Mouse (Mus musculus): ENCODE data around the gene Kdm5b.

Kdm5b gene

DNA sequence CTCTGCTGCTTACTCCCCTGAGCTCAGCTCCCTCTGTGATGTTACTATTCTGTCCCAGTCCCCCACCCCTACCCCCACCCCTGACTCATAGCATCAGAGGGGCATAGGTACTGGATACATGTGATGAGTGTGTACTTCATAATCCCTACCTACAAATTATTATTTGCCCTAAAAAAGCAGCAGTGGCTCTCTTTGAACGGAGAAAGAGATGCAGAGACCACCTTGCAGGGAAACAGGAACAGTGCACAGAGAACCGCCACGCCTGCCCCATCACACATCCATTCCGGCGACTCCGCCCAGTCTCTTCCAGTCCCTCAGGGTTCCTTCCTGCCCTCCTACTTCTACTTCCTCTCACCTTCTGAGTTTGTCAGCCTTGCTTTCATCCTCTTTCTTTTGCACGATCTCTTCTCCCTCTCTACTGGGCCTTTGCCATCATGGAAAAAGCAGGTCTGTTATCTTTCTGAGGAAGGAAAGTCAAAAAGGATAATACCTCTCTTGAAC is 10.3 kb upstream of the Kdm5b start, which contains the start of gene Mgat4e:
Gene Mgat4e, minus strand, starts transcription at position 51 of the 501 bp plus-strand sequence.
- no peak for DNase-seq (ENCODE audit: low spot score in 2 of 2)

DNA sequence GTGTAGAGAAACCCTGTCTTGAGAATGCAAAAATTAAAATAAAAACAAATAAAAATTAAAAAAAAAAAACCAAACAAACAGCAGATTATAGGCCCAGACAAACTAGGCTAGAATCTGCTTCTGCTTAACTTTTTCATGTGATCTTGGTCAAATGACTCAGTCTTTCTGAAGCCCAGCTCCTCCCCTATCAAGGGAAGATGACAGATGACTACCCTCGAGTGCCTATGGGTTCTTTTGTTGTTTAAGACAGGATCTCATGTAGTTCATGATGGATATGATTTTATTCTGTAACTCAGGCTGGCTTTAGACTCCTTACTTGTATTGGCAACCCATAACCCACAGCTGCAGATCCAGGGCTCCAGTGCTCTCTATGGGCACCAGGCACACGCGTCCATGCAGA is 8.1 kb upstream of the Kdm5b start:
- DNase-seq (ENCODE audit: low spot score in 2 of 2) = no peak

DNA sequence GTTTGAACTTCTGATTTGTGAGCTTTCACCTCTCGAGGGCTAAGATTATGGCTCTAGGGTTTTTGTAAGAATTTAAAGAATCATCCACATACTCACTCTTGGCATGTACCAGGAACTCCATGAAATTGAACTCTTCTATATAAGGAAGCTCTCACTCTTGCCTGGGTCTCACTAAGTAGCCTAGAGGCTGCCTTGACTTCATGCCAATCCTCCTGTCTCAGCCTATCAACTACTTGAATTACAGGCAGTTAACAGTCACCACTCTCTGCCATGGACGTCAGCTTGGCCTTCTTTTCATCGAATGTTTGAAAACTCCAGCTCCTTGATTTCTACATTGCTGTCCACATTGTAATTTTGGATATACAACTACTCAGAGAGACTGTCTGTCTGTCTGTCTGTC is 7.6 kb upstream of the Kdm5b start:
- no peak for DNase-seq (ENCODE audit: low spot score in 2 of 2)

DNA sequence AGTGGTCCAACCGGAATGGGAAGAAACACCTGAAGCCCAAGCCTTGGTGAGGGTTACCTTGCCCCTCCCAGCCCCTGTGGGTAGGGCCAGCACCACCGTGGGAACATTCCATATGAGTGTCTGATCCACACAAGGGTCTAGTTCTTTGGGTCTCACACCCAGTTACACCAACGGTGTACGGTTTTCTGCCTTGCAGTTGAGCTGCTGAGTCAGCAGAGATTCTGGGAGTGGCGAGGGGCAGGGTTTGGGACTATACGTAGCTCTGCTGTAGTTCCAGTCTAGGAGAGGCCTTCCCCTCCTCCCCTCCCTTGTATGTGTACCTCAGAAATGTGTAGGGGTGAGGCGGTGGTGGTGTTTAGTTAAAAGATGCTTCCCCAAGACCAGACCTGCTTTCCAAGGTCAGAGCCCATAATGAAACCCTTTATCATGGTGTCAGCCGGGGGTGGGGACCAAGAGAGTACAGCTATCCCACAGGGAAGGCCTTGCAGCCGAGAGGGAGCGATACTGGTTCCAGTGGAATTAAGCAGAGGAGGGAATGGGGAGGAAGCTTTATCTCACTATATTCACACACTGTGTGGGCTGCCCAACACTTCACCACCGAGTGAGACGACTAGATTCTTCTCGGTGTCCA is 4.6 kb upstream of the Kdm5b start:
- no peak for DNase-seq (ENCODE audit: low spot score in 2 of 2)

DNA sequence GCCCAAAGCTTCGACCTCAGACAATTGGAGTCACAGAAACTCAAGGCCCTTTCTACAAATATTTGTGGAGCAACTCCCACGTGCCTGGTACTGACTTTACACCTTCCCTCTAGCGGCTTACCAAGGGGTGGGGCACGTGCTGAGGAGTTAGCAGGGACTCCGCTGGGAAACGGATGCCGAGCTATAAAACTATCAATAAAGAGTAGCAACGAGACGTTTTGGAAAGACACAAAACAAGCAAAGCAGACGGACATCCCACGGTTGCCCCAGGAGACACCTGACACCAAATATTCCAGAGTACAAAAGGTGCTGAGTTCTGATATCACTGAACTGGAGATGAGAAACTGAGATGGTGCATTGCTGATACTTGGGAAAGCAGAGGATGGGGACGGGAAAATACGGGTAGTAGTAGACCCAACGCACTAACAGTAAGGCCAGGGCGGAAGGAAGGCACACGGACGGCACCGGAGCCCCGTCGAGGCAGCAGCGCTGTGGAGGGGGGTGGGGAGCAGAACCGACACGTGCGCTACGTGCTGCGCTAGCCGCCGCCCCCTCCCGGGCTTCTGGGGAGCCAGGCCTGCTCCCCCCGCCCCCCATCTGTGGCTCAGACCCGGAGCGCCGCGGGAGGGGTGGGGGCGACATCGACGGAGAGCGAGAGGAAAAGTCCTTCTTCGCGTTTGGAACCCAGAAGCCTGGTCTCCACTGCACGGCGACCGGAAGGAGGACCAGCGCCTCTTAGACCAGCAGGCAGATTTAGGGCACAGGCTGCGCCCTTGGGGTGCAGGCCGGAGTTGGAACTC is 3.9 kb upstream of the Kdm5b start:
- peak; percentile 25 to 48 for DNase-seq (ENCODE audit: low spot score in 2 of 2)

DNA sequence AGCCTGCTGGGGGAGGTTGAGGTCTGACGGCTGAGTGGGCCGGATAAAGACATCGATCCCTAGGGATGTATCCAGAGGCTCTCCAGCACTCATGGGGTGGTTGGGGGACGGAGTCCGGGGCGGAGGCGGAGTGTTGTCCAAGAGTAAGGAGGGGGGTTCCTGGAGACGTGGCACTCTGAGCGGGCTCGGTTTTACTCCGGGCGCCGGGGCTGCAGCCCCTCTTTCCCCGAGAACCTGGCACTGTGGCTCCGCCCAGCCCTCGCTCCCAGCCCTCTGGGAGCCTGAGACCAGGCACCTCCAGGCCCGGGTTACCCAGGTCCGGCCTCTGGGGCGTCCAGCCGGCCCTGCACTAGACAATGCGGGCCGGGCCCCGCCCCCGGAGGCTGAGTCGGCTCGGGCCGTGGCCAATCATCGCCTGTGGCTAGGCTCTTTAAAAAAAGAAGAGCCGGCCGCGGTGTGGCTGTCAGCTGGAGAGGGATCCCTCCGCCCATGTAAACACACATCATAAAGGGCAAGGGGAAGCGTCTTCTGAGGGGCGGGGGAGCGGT is 3.2 kb upstream of the Kdm5b start:
- peak; percentile 81 to 91 for DNase-seq (ENCODE audit: low spot score in 2 of 2)

DNA sequence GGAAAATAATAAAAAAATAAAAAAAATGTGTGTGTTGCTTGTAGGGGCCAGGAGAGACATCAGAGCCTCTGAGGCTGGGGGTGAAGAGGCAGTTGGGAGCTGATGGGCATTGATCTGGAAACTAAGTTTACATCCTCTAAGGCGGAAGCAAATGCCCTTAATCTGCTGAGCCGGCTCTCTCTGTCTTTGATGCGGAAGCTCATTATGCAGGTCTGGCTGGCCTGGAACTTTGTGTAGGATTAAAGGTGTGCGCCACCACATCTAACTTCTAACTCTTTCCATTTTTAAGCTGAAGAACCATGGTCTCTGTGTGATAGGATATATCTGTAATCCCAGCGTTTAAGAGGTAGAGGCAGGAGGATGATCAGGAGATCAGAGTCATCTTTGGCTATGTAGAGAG is 1.5 kb upstream of the Kdm5b start:
- DNase-seq (ENCODE audit: low spot score in 2 of 2) = no peak

DNA sequence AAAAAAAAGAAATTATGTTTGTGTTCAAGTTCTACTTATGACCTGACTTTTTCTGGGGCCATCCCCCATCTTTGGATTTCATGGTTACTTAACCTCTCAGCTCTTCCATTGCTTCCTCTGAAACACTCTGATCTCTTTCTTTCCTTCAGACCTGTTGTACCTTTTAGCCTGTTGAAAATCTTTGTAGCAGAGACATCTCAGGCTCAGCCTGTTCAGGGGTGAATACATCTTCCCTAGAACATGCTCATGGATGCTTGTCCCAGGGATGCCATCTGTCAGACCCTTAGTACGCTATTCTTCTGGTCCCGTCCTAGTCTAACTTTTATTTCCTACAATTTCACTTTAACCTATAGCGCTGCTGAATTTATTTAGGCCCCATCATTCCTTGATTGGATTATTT is 745 bp upstream of the Kdm5b start:
- no peak for DNase-seq (ENCODE audit: low spot score in 2 of 2)

DNA sequence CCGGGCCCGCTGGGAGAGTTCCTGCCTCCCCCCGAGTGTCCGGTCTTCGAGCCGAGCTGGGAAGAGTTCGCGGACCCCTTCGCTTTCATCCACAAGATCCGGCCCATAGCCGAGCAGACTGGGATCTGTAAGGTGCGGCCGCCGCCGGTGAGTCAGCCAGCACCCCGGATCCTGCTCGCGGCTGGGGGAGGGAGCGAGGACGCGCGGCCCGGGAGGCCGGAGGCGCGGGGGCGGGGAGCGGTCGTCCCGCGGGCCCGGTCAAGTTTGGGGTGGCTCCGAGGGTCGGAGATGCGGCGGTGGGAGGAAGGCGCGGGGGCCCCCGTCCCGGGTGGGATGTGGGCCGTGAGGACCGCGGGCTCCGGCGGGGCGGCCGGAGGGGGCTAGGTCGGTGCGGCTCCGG is 425 bp downstream of the Kdm5b start:
- DNase-seq (ENCODE audit: low spot score in 2 of 2) = peak; percentile 13 to 29

DNA sequence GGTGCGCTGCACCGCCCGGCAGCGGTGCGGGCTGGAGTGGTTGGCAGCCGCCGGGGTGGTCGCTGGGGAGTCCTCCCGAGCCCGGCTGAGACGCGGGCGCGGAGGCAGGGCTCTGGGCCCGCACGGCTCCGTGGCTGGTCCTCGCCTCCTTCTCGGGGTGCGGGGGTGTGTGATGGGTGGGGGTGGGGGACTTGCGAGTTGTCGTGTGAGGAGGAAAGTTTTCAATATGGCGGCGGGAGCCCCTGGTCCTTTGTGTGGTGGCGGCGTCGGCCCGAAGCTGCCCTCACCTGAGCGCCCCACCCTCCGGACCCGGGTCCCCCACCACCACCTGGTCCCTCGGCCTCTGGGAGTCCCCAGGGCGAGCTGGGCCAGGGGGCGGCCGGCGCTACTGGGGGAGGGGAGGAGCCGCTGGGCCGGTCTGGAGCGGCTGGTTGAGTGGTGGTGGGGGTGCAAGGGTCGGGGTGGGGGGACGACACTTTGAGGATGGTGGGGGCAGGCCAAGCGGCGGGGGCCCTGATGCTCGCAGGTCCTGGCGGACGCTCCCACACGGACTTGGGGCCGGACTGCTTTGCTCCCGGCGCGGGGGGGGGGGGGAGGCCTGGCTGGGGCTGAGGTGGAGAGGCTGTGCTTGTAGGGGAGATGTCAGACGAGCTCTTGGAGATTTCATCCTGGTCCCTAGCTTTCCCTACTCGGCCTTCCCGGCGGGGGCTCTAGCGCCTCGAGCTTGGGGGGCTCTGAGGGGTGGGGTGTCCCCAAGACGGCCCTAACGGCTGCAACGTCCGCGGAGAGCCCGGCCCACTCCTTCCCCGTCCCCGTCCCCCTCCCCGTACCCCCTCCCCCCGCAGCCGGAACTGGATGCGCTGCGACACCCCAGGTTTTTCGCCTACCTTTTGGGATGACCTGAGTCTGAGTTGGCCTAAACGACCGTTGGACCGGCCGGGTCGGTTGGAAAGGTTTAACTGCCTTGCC is 1.1 kb downstream of the Kdm5b start:
- DNase-seq (ENCODE audit: low spot score in 2 of 2) = peak in 1 of 2 experiments; percentile 21

DNA sequence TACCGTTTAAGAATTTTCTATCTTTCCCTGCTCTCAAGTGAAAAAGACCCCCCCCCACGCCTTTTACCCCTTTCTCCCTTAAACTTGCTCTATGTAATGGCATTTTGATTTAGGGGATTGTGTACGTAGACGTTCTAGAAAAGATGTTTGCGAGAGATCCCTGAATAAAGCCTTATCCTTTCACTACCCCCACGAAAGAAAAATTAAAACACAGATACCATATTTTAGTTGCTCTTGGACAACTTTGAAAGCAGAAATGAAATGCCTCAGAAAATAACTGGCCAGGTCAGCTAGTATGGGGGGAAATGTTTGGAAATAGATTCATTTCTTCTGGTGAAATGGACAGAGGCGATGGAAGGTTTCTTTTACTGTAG is 1.8 kb downstream of the Kdm5b start:
- no peak for DNase-seq (ENCODE audit: low spot score in 2 of 2)

DNA sequence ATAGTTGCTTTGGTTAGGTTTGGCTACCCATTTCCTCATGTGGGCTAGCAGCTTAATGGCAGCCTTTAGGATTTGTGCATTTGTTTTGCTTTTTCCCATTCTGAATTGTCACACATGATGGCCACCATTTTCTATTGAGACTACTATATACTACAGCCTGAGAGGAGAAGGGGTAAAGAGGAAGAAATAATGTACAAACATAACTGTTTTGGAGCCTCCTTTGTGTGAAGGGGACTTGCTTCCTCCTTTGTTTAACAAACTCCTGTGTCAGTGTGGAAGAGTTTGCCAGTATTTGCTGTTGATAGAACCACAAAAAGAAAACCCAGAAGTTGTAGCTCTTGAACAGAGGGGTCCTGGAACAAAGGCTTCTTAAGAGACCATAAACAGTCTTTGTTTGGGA is 2.5 kb downstream of the Kdm5b start:
- no peak for DNase-seq (ENCODE audit: low spot score in 2 of 2)

DNA sequence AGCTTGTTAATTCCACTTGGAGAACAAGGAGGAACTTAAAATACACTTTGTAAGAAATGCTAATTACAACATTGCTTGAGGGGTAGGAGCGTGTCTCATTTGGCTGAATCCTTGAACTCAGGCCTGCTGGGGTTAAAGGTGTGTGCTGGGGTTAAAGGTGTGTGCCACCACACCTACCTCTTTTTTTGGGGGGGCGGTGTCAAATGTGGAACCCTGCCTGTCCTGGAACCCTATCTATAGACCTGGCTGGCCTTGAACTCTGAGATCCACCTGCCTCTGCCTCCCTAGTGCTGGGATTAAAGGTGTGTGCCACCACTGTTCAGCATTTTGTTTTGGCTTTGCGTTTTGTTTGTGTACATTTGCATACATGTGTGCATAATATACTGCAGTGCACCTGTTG is 3.8 kb downstream of the Kdm5b start:
- DNase-seq (ENCODE audit: low spot score in 2 of 2) = no peak

DNA sequence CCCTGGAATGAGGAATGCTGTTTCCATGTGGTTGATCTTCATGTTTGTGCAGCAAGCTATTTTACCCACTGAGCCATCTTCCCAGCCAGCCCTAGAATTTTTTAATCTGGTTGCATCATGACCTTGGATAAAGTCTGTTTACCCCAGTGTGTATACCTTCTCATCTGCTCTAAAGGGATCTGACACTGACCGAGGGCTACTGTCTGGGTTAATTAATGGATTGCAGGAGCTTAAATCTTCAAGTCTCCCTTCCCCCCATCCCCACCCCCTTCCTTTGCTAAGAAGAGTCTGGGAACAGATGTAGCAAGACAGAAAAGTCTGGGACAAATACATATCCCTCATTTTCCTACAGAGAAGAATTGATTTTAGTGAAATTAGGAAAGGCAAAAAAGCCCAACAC is 7.5 kb downstream of the Kdm5b start:
- DNase-seq (ENCODE audit: low spot score in 2 of 2) = no peak

DNA sequence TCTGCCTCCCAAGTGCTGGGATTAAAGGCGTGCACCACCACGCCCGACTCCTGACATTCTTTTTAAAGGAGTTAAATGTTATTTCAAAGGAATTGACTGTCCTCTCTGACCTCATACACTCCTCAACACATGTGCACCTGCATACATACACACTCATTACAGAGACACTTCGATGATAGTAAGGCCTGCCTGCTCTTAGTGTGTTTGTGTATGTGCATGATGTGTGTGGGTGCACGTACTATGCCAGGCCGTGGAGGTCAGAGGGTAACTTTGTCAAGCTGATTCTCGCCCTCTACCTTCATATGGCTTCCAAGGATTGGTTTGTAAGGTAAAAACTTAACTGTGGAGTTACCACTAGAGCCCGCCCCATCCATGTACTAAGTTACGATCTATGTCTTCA is 10.2 kb downstream of the Kdm5b start:
- no peak for DNase-seq (ENCODE audit: low spot score in 2 of 2)

DNA sequence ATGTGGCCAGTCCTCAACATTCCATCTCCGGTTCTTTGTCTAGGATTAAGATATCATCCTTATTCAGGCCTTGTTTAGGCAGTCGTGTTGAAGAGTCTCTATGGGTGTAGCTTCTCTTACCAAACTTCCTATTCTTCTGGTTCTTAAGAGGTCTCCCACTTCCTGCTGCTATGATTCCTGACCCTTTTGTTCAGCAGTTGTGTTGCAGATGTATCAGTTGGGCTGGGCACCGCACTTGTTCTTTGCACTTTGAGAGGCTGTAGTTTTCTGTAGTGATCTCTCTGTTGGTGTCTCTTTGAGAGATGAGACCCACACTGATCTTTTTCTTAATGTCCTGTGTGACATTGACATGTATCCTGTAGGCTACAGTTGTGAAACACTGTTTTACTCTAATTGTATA is 10.7 kb downstream of the Kdm5b start:
- DNase-seq (ENCODE audit: low spot score in 2 of 2) = no peak

DNA sequence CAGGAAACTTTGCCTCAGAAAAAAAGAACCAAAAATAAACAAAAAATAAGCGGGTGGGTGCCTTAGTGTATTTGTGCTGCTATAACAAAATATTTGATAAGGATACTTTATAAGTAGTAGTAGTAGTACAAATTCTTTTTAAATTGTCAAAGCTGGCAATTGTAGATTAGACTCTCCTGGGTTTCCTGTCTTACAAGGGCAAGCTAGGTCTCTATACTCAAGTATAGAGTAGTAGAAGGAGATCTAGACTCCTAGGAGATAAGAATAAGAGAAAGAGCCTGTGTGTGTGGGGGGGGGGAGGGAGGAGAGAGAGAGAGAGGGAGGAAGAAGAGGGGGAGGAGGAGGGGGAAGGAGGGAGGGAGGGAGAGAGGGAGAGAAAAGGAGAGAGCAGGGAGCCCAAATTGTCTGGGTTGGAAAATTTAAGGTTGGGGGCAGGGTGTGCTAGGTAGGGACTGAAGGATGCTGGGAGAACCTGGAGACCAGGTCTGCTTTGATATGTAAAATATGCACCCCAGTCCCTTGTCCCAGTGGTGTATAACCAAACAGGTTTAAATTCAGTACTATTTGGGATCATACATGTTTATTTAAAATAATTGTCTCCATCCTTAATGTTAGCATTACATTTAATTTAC is 13.4 kb downstream of the Kdm5b start:
- DNase-seq (ENCODE audit: low spot score in 2 of 2) = no peak

DNA sequence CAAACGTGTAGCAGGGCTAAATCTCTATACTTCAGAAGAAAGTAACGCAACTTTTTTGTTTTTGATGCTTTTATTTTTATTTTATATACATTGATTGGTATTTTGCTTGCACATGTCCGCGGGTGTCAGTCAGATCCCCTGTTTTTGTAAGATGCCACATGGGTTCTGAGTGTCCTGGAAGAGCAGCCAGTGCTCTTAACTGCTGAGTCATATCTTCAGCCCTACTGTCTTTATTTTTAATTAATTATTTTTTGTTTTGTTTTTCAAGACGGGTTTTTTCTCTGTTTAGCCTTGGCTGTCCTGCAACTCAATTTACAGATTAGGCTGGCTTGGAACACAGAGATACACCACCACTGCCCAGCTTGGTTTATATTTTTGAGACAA is 14.0 kb downstream of the Kdm5b start:
- DNase-seq (ENCODE audit: low spot score in 2 of 2) = no peak

DNA sequence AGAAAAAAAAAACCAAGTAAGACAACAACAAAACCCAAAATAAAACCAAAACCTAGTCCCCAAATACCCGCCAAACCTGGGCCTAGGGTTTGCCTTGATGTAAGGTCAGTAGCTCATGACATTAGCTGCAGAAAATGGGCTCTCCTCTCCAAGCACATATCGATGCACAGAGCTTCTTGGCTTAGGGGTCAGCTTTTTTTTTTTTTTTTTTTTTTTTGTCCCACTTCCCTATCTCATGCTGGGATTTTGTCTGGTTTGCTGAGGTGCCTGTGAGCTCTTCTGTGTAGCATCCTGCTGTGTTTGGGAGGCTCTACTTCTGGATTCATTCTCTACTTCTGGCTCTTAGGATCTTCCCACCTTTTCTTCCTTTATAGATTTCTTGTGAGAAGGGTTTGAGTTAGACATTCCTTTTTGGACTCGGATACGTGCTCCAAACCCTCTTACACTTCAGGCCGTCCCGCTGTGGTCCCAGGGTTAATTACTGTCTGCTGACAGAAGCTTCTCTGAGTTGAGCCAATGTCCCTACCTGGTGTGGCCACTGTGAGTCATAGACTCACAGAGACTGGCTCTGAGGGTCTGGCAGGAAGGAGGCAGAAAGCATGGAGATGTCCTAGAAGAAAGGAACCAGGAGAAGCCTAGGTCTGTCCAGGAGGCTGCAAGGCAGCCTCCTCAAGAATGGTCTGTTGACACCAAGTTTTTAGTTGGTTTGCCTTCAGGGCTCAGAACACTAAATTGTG is 17.6 kb downstream of the Kdm5b start:
- DNase-seq (ENCODE audit: low spot score in 2 of 2) = no peak

DNA sequence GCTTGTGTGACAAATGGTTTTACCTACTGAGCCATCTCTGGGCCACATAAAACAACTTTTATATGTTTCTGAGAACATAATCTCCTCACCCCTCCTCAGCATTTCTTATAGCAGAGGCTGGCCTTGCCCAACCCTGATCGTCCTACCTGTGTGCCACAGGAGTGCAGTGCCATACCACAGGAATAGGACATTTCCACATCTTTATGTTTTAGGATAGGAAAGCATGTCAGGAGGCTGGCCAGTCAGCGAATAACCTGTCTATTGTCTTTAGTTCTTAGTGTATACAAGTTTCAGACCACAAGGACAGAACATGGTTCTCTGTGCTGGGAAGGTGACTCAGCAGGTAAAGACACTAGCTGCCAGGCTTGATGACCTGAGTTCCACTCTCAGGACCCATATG is 20.8 kb downstream of the Kdm5b start:
- DNase-seq (ENCODE audit: low spot score in 2 of 2) = no peak

DNA sequence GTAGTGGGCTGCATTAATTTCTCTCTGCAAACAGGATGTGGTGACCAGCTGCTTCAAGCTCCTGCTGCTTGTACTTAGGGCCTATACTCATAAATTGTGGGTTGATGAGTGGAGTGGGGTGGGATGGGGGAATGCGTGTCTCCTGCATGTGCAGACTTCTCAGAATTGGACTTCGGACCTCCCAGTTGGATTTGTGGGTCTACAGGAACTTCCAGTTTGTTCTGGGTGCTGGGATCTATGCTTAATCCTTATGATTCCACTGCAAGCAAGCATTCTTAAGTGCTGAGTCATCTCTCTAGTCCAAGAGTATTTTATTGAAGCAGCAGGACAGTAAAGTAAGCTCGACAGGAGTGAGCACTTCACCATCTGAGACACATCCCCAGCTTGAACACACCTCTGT is 23.6 kb downstream of the Kdm5b start:
- no peak for DNase-seq (ENCODE audit: low spot score in 2 of 2)

Data from frontal cortex, postnatal 25 days (tissue).